Mouse (Mus musculus): ENCODE measurements around the gene Atp10a.

DNA sequence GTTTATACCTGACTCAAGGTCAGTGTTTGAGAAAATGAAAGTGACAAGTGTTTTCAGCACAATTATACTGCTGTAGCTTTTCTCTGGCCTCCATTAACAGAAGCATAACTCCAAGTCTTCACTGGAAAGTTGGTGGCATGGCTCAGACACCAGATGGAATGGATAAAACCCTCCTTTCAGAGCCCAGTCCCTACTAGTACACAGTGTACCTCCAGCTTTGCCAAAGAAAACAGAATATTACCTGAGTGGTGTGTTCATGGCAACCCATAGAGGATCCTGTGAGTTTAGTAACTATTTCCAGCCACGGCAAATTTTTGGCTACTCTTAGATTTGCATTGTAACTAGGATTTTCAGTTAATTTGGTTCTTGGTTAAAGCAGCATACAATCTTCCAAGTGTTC lies 185.1 kb downstream of the Atp10a start:
- TF ChIP-seq HCFC1 (IDR thresholded peaks at IDR 0.05; ENCODE audit: borderline replicate concordance, insufficient read depth, low read length) = no peak
- no peak for TF ChIP-seq ZC3H11A (IDR thresholded peaks at IDR 0.05; ENCODE audit: borderline replicate concordance, low read depth, low read length)
- no peak for TF ChIP-seq ZNF384 (IDR thresholded peaks at IDR 0.05; ENCODE audit: low read depth, low read length)
- no peak for TF ChIP-seq CHD2 (IDR thresholded peaks at IDR 0.05; ENCODE audit: low read depth, low read length)
- no peak for TF ChIP-seq MAFK (IDR thresholded peaks at IDR 0.05; ENCODE audit: insufficient read depth, low read depth, low read length)

All from ES-E14 (cell line).